Mouse (Mus musculus) ES-Bruce4 (cell line): ENCODE measurements around the gene Bag5.

Experiments
- CTCF ChIP-seq: IDR thresholded peaks from one replicate; pipeline ENCODE4 v1.8.1; 2011; ENCODE audit warnings: low read depth, low read length
- POLR2A ChIP-seq: IDR thresholded peaks from one replicate; pipeline ENCODE4 v1.8.1; 2011; ENCODE audit warnings: low read length; ENCODE audit not compliant: insufficient read depth

- TF ChIP-seq CTCF (no peak), POLR2A (no peak)
Measured at GRCm38 (mm10) chr12:111700920-111701458, 12.1 kb downstream of the Bag5 start.
